Mouse (Mus musculus) adrenal gland, adult 18-20 months (tissue): ENCODE measurements around the gene Cul3. TPM values are rescaled to one million over a fixed set of nuclear protein-coding genes. Genes with fewer than 3 reads are reported as not detected.

ENCODE experiments used
- DNase-seq, 2 experiments: peaks; one replicate each; pipeline ENCODE4 v3.0.0; 2021 to 2022; ENCODE audit warnings: low spot score in 2 of 2
- total RNA-seq, 2 experiments: library from RNA; stranded (reverse); gene quantifications; 1 replicate in 1 of 2; 2 replicates in 1 of 2; pipeline ENCODE4 v1.2.3; 2021

The Cul3 gene
- total RNA-seq, 2 experiments from 2014 or later = 121 to 125 TPM

- no peak for DNase-seq
Observed at GRCm38 (mm10) chr1:80324370-80324769, 15.9 kb downstream of the Cul3 start.

- no peak for DNase-seq
Observed at GRCm38 (mm10) chr1:80315533-80316045, 24.7 kb downstream of the Cul3 start.

GRCm38 (mm10) chr1:80293307-80293706 lies 47.0 kb downstream of the Cul3 start:
- no peak for DNase-seq

GRCm38 (mm10) chr1:80278731-80279130 lies 61.5 kb downstream of the Cul3 start:
- DNase-seq = no peak

GRCm38 (mm10) chr1:80260443-80260842 lies 79.8 kb downstream of the Cul3 start:
- no peak for DNase-seq

GRCm38 (mm10) chr1:80258632-80259031 lies 81.6 kb downstream of the Cul3 start:
- no peak for DNase-seq

- no peak for DNase-seq
Observed at GRCm38 (mm10) chr1:80253309-80253708, 87.0 kb downstream of the Cul3 start.

- DNase-seq = no peak
Observed at GRCm38 (mm10) chr1:80250247-80250646, 90.0 kb downstream of the Cul3 start.

- DNase-seq = no peak
Observed at GRCm38 (mm10) chr1:80247131-80247530, 93.1 kb downstream of the Cul3 start.

- DNase-seq = no peak
Observed at GRCm38 (mm10) chr1:80244123-80244522, 96.2 kb downstream of the Cul3 start.

GRCm38 (mm10) chr1:80241579-80241978 lies 98.7 kb downstream of the Cul3 start:
- DNase-seq = no peak

- no peak for DNase-seq
Observed at GRCm38 (mm10) chr1:80240017-80240660, 100.1 kb downstream of the Cul3 start.

- DNase-seq = no peak
Observed at GRCm38 (mm10) chr1:80239481-80239880, 100.8 kb downstream of the Cul3 start.

GRCm38 (mm10) chr1:80236951-80237702 lies 103.2 kb downstream of the Cul3 start:
- no peak for DNase-seq

GRCm38 (mm10) chr1:80236126-80236525 lies 104.2 kb downstream of the Cul3 start:
- DNase-seq = no peak

- no peak for DNase-seq
Observed at GRCm38 (mm10) chr1:80230612-80231011, 109.7 kb downstream of the Cul3 start.

- no peak for DNase-seq
Observed at GRCm38 (mm10) chr1:80224839-80225412, 115.4 kb downstream of the Cul3 start.

- DNase-seq = no peak
Observed at GRCm38 (mm10) chr1:80221151-80221550, 119.1 kb downstream of the Cul3 start.

GRCm38 (mm10) chr1:80218268-80218667 lies 122.0 kb downstream of the Cul3 start, which contains the start of gene Fam124b:
TSS of gene Fam124b (minus strand) at chr1:80218473.
- no peak for DNase-seq
